Mouse (Mus musculus) heart, embryonic 14.5 days (tissue): ENCODE results near the gene E2f8. TPM values are rescaled to one million over a fixed set of nuclear protein-coding genes. Genes with fewer than 3 reads are reported as not detected.

Experiments used
- ATAC-seq: fragments of 200-750 bp; cut with Nextera tagmentation; 2 replicates; pipeline ENCODE4 v1.8.0; 2017; ENCODE audit warnings: low read depth, moderate TSS enrichment; ENCODE audit not compliant: insufficient number of reproducible peaks, insufficient read depth, low FRiP score
- H3K27ac ChIP-seq, 2 experiments: fragments of 200-500 bp in 1 of 2; fragments of 300-500 bp in 1 of 2; sonication (generic) in 1 of 2; replicated peaks in 1 of 2; 2 replicates each; pipeline ENCODE4 v1.5.1; 2012 to 2014; ENCODE audit warnings: low read depth in 2 of 2, low read length in 2 of 2, control low read depth in 1 of 2, mild to moderate bottlenecking in 1 of 2, mixed read lengths in 1 of 2; ENCODE audit not compliant: control insufficient read depth in 1 of 2, insufficient read depth in 1 of 2
- H3K27me3 ChIP-seq: fragments of 300-500 bp; sonication (generic); 2 replicates; pipeline ENCODE4 v1.6.1; 2014; ENCODE audit warnings: mild to moderate bottlenecking, low read length, control low read depth; ENCODE audit not compliant: control insufficient read depth, insufficient read depth
- H3K36me3 ChIP-seq: fragments of 300-500 bp; sonication (generic); 2 replicates; pipeline ENCODE4 v1.6.1; 2014; ENCODE audit warnings: mild to moderate bottlenecking, control low read depth, low read length, mixed read lengths; ENCODE audit not compliant: control insufficient read depth, insufficient read depth
- H3K4me1 ChIP-seq, 2 experiments: fragments of 200-500 bp in 1 of 2; fragments of 300-500 bp in 1 of 2; sonication (generic) in 1 of 2; 2 replicates each; pipeline ENCODE4 v1.6.1; 2012 to 2014; ENCODE audit warnings: low read length in 2 of 2, control low read depth in 1 of 2, mixed read lengths in 1 of 2; ENCODE audit not compliant: control insufficient read depth in 2 of 2, insufficient read depth in 2 of 2
- H3K4me2 ChIP-seq: fragments of 300-500 bp; sonication (generic); 2 replicates; pipeline ENCODE4 v1.6.1; 2014; ENCODE audit warnings: mild to moderate bottlenecking, low read length
- H3K4me3 ChIP-seq, 2 experiments: fragments of 200-500 bp in 1 of 2; fragments of 300-500 bp in 1 of 2; sonication (generic) in 1 of 2; 2 replicates each; pipeline ENCODE4 v1.5.1; 2012 to 2014; ENCODE audit warnings: low read length in 2 of 2, mild to moderate bottlenecking in 2 of 2, control low read depth in 1 of 2, low read depth in 1 of 2, moderate library complexity in 1 of 2; ENCODE audit not compliant: control insufficient read depth in 1 of 2, insufficient read depth in 1 of 2
- H3K9ac ChIP-seq: fragments of 300-500 bp; sonication (generic); 2 replicates; pipeline ENCODE4 v1.6.1; 2014; ENCODE audit warnings: mild to moderate bottlenecking, low read length
- H3K9me3 ChIP-seq: fragments of 300-500 bp; sonication (generic); 2 replicates; pipeline ENCODE4 v1.6.1; 2016; ENCODE audit warnings: low read length, control low read depth; ENCODE audit not compliant: control insufficient read depth
- WGBS: fragments of 180-500 bp; shearing (Covaris S2); extraction: QIAGEN DNeasy Blood & Tissue Kit; methylation state at CpG from one replicate; pipeline ENCODE4 v1.1.7; 2014; 5-methylcytosine and 5-hydroxymethylcytosine counted together
- polyA plus RNA-seq: library from polyadenylated mRNA; unstranded; fragments of >200 nt; fragmentation: Nextera tagmentation; extraction: Ambion mirVana; gene quantifications from 2 replicates; pipeline ENCODE4 v1.2.1, GENCODE M21; 2014

Gene E2f8
- polyA plus RNA-seq, 1 experiment from 2014 or later: 16.9 TPM

DNA sequence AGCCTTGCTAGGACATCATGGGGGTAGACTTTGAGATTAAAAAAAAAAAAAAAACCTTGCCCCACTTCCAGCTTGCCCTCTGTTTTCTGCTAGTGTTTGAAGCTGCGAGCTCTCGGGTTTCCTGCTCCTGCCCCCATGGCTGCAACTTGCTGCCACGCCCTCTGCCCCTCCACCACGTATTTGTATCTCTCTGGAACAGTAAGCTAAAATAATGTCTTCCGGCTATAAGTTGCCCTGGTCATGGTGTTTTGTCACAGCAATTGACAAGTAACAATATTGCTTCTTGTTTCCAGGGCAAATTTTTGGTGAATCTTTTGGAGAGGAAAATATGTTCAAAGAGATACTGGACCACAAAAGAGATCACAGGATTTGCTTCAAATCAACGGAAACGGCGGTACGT lies 17.0 kb upstream of the E2f8 start:
- no peaks in the 10 kb centered on the region for H3K27me3 ChIP-seq
- no peak overlapping the region for H3K4me2 ChIP-seq
- ATAC-seq: no peak
- H3K36me3 ChIP-seq: no peaks in the 10 kb centered on the region
- no peak overlapping the region for H3K4me3 ChIP-seq
- peaks cover 36 to 63% of the 10 kb centered on the region in 2 experiments for H3K4me1 ChIP-seq
- H3K9me3 ChIP-seq: no peaks in the 10 kb centered on the region
- 60% methylated on average over 9 of the region's 9 CpGs for WGBS
- H3K9ac ChIP-seq: no peak overlapping the region
- H3K27ac ChIP-seq: peak overlapping the region; percentile 50 to 55; a peak in 2 of 4 replicates

DNA sequence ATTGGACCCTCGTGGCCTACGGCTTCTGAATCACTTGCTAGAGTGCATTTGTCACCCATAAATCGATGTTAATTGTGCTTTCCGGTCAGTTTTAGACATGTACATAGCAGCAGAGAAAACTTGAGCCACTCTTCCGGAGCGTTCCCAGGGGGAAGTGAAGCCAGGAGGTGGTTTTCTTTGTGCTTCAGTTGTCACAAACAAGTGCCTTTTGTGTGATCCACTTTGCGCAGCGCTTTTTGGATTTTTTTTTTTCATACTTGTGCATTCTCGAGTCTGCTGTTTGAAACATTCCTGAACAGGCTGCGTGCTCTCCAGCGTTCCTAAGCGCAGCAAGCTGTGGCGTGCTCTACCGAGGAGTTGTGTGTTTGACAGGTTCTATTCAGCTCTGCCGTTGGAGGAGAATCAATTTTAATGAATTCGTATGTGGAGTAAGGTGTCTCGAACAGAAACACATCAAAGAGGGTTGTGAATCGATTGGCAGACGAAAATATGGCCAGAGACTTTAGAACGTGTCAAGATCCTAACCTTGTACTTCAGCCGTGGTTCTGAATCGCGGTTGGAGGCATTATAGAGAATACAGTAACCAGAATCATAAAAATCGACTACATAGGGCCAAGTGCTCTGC lies 16.3 kb upstream of the E2f8 start:
- peak overlapping the region in 1 of 2 experiments; percentile 69; a peak in 2 of 4 replicates for H3K27ac ChIP-seq
- H3K27me3 ChIP-seq: no peaks in the 10 kb centered on the region
- peaks cover 36 to 61% of the 10 kb centered on the region in 2 experiments for H3K4me1 ChIP-seq
- H3K36me3 ChIP-seq: no peaks in the 10 kb centered on the region
- whole genome bisulfite sequencing: 76% methylated on average over 24 of the region's 24 CpGs
- H3K9ac ChIP-seq: no peak overlapping the region
- no peak for ATAC-seq
- no peak overlapping the region for H3K4me3 ChIP-seq
- no peaks in the 10 kb centered on the region for H3K9me3 ChIP-seq
- H3K4me2 ChIP-seq: no peak overlapping the region

DNA sequence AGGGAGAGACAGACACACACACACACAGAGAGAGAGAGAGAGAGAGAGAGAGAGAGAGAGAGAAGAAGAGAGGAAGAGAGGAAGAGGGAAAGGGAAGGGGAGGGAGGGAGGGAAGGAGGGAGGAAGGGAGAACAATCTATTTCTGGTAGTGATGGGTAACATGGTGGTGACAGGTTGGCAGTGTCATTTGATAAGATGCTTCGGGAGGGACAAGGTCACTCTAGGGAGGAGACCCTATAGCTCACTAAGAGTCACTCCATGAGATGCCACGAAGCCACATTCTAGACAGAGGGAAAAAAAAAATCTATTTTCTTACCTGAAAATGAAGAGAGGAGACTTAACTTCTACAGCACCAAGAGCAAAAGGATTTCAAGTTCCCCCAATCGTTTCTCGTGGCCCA lies 14.7 kb upstream of the E2f8 start:
- Histone ChIP-seq H3K27ac (peak overlapping the region; percentile 69), H3K4me2 (peak overlapping the region; percentile 21; the same call in 1 of the 2 replicates)

DNA sequence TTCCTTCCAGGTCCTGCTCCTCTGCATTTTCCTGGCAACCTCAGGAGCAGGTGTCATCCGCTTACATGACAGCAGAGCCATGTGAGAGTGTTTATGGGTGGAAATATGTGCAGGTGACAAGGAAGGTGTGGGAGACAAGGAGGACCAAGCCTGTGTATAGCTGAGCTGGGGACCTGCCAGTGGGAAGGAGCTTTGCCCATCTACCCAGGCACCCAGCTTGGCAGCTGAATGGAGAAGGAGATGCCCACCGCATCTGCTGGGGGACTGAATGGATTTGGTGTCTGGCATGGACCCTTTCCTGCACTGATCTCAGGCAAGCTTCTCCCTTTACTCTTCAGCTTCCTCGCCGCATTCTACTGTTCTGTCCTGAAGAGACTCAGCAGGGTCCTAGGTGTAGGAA lies 14.1 kb upstream of the E2f8 start:
- H3K4me3 ChIP-seq: no peak overlapping the region
- H3K9ac ChIP-seq: peak overlapping the region; percentile 46; the same call in 1 of the 2 replicates
- ATAC-seq: no peak
- H3K9me3 ChIP-seq: no peaks in the 10 kb centered on the region
- peak overlapping the region; percentile 21 for H3K4me2 ChIP-seq
- no peaks in the 10 kb centered on the region for H3K27me3 ChIP-seq
- 59% methylated on average over 4 of the region's 4 CpGs for WGBS
- H3K27ac ChIP-seq: peak overlapping the region; percentile 69
- no peaks in the 10 kb centered on the region for H3K36me3 ChIP-seq
- peaks cover 36 to 58% of the 10 kb centered on the region in 2 experiments for H3K4me1 ChIP-seq

More for the DNA sequence above, 14.7 kb upstream of the E2f8 start:
- Histone ChIP-seq H3K4me3 (no peak overlapping the region), H3K36me3 (no peaks in the 10 kb centered on the region), H3K9me3 (no peaks in the 10 kb centered on the region), H3K4me1 (peaks cover 36 to 61% of the 10 kb centered on the region in 2 experiments), H3K9ac (no peak overlapping the region; the same call in 1 of the 2 replicates), H3K27me3 (no peaks in the 10 kb centered on the region)
- 22% methylated on average over 4 of the region's 4 CpGs for WGBS
- peak; percentile 57; the same call in 1 of the 2 replicates for ATAC-seq

DNA sequence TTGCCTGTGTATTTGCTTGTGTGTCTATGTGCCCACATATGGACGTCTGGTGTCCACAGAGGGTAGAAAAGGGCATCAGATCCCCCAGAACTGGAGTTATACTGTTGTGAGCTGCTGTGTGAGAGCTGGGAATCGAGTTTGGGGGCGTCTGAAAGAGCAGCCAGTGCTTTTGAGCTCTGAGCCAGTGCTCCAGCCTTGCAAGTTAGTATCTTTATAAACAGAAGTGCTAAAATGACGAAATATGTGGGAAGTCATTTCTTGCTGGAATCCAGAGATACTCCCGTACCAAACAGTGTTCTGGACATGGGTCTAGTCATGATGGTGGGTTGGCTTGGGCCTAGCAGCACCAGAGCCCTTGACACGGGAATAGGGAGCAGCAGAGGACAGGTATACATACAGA lies 13.4 kb upstream of the E2f8 start:
- no peak overlapping the region for H3K4me2 ChIP-seq
- peak overlapping the region; percentile 1; the same call in 1 of the 2 replicates for H3K9ac ChIP-seq
- peak overlapping the region in 1 of 2 experiments; percentile 69; a peak in 3 of 4 replicates for H3K27ac ChIP-seq
- no peaks in the 10 kb centered on the region for H3K36me3 ChIP-seq
- no peaks in the 10 kb centered on the region for H3K9me3 ChIP-seq
- 67% methylated on average over 6 of the region's 6 CpGs for WGBS
- no peak for ATAC-seq
- H3K4me1 ChIP-seq: peaks cover 33 to 51% of the 10 kb centered on the region in 2 experiments
- no peak overlapping the region for H3K4me3 ChIP-seq
- H3K27me3 ChIP-seq: no peaks in the 10 kb centered on the region

DNA sequence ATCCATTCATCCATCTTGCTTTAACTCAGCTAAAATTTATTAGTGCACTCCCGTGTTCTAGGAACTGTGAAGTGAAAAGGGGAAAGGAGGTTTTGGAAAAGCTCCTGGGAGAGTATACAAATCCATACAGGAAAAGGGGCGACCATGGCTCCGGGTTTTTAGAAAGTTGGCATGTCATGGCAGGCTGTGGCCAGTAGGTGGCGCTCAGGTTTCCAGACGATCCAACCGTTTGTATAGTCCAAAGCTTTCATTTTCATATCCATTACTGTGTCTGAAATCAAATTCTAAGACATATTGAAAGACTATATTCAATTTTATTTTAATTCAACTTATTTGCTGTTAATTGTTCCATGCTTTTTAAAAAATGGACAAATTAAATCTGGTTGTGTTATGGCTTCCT lies 12.8 kb upstream of the E2f8 start:
- Histone ChIP-seq H3K27ac (no peak overlapping the region), H3K4me3 (no peak overlapping the region), H3K9ac (no peak overlapping the region), H3K27me3 (no peaks in the 10 kb centered on the region), H3K9me3 (no peaks in the 10 kb centered on the region), H3K36me3 (no peaks in the 10 kb centered on the region), H3K4me2 (no peak overlapping the region), H3K4me1 (peaks cover 31 to 47% of the 10 kb centered on the region in 2 experiments)
- ATAC-seq: no peak
- 2% methylated on average over 6 of the region's 6 CpGs for WGBS

DNA sequence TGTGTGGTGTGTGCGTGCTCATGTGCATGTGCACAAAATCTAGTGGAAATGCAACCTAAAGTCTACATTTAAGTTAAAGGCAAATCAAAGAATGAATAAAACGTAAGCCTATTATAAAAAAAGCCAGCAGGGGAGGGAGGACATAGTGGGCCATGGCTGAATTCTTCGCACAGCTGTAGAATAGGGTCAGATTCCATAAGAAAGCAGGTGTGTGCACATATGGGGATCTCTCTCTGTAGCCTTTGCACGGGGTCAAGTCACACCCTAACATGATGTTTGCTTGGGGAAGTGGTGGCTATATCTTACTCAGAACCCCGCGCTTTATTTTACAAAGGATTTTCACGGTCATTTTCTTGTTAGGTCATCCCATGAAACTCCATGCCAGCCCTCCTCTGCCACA lies 11.7 kb upstream of the E2f8 start:
- H3K27ac ChIP-seq: no peak overlapping the region
- ATAC-seq: no peak
- no peaks in the 10 kb centered on the region for H3K9me3 ChIP-seq
- peaks cover 25 to 44% of the 10 kb centered on the region in 2 experiments for H3K4me1 ChIP-seq
- no peak overlapping the region for H3K9ac ChIP-seq
- no peaks in the 10 kb centered on the region for H3K36me3 ChIP-seq
- H3K4me3 ChIP-seq: no peak overlapping the region
- no peaks in the 10 kb centered on the region for H3K27me3 ChIP-seq
- no peak overlapping the region for H3K4me2 ChIP-seq
- 93% methylated on average over 7 of the region's 7 CpGs for WGBS

DNA sequence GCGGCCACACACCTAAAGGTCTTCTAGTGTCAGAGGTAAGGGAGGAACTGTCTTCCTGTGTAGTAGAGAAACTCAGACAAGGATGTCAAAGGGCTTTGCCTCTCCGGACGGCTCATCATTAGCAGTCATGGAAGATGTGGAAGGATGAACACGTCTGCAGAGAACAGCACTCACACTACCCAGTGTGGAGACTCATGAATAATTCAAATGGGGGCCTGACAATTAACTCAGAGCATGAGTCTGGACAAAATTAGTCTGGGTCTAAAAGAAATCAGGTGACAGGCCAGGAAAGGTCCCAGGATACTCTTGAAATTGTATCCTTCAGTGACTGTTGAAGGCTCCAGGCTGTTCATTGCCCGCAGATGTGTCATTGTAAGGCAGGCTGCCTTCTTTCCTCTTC lies 9.6 kb upstream of the E2f8 start:
- 82% methylated on average over 5 of the region's 5 CpGs for WGBS
- no peak overlapping the region for H3K4me3 ChIP-seq
- H3K36me3 ChIP-seq: no peaks in the 10 kb centered on the region
- no peaks in the 10 kb centered on the region for H3K27me3 ChIP-seq
- H3K4me1 ChIP-seq: peaks cover 15 to 24% of the 10 kb centered on the region in 2 experiments
- ATAC-seq: no peak
- no peak overlapping the region for H3K27ac ChIP-seq
- H3K9me3 ChIP-seq: no peaks in the 10 kb centered on the region
- H3K4me2 ChIP-seq: no peak overlapping the region
- no peak overlapping the region for H3K9ac ChIP-seq
